Mouse (Mus musculus): ENCODE results near the gene Gm17469.
"Not testable (repeated sequence)": the region's sequence is repeated elsewhere in the genome, so short reads cannot be mapped to it uniquely, and the experiment has no call there.

Gm17469 gene

GRCm38 (mm10) chrX:124629593-124629992 is at the start of gene Gm17469:
Gm17469 (plus strand) TSS chrX:124629893.
- not testable (repeated sequence) for DNase-seq

All from kidney, postnatal 36 days (tissue).